Mouse (Mus musculus): ENCODE measurements around the gene Phb2.

Phb2 gene

GRCm38 (mm10) chr6:124724472-124724871, 12.3 kb downstream of the Phb2 start:
- DNase-seq, result no peak

GRCm38 (mm10) chr6:124728621-124729020, 16.5 kb downstream of the Phb2 start:
- DNase-seq, result no peak

- DNase-seq, result peak; percentile 96
Observed at GRCm38 (mm10) chr6:124729850-124730705, 17.9 kb downstream of the Phb2 start.

- DNase-seq, result no peak
Observed at GRCm38 (mm10) chr6:124731038-124731437, 18.9 kb downstream of the Phb2 start.

- peak; percentile 98 for DNase-seq
Observed at GRCm38 (mm10) chr6:124732476-124733370, 20.6 kb downstream of the Phb2 start.

GRCm38 (mm10) chr6:124734417-124734816, 22.3 kb downstream of the Phb2 start:
- DNase-seq, result no peak

- no peak for DNase-seq
Observed at GRCm38 (mm10) chr6:124737040-124737439, 24.9 kb downstream of the Phb2 start.

- peak; percentile 97 for DNase-seq
Observed at GRCm38 (mm10) chr6:124738511-124739023, 26.4 kb downstream of the Phb2 start, which contains the start of gene Ptpn6. Ptpn6 (minus strand) TSS chr6:124738714.

GRCm38 (mm10) chr6:124739231-124739796, 27.2 kb downstream of the Phb2 start:
- peak; percentile 92 for DNase-seq

GRCm38 (mm10) chr6:124740211-124740887, 28.2 kb downstream of the Phb2 start:
- peak; percentile 97 for DNase-seq

GRCm38 (mm10) chr6:124740888-124741761, 29.0 kb downstream of the Phb2 start, which contains the start of gene Grcc10:
Grcc10 (minus strand) TSS chr6:124741374.
- DNase-seq, result peak; percentile 99

GRCm38 (mm10) chr6:124741842-124742241, 29.7 kb downstream of the Phb2 start:
- DNase-seq, result no peak

GRCm38 (mm10) chr6:124742839-124743514, 30.8 kb downstream of the Phb2 start:
- peak; percentile 94 for DNase-seq

GRCm38 (mm10) chr6:124743647-124744046, 31.5 kb downstream of the Phb2 start:
- peak; percentile 94 for DNase-seq

GRCm38 (mm10) chr6:124744755-124745321, 32.7 kb downstream of the Phb2 start:
- DNase-seq, result no peak

- peak; percentile 99 for DNase-seq
Observed at GRCm38 (mm10) chr6:124745490-124746295, 33.6 kb downstream of the Phb2 start.

GRCm38 (mm10) chr6:124746296-124746605, 34.1 kb downstream of the Phb2 start:
- no peak for DNase-seq

- peak; percentile 95 for DNase-seq
Observed at GRCm38 (mm10) chr6:124746654-124747632, 34.8 kb downstream of the Phb2 start.
